Comparison of ENCODE assay signal across 22 mouse cellular contexts in genomic region chr12:89369939-89370338, GRCm38 (mm10).
DNase-seq lines count a peak whose midpoint lies in the region; ATAC-seq and TF ChIP-seq lines count a peak whose summit lies in the region.
"Had no signal": no experiment of that assay in that cellular context is flagged by ENCODE, and none has a peak within 500 bp of the region (broad histone marks: within the 10 kb centered on the region; RNA-seq: fewer than 3 reads in every experiment).

No protein-coding gene starts in this region.

- H3K36me3 ChIP-seq in forebrain, embryonic 15.5 days: no peaks in the 10 kb centered on the region
- H3K36me3 ChIP-seq in forebrain, embryonic 10.5 days (replicated peaks): no peaks in the 10 kb centered on the region
- H3K36me3 ChIP-seq in forebrain, embryonic 16.5 days (ENCODE audit: control insufficient read depth, insufficient read depth): no peaks in the 10 kb centered on the region
- H3K36me3 ChIP-seq: embryonic facial prominence, embryonic 15.5 days; heart, embryonic 12.5 days; limb, embryonic 15.5 days had no signal

- 15% methylated on average over 1 of the region's 1 CpGs for WGBS in forebrain, embryonic 15.5 days
- WGBS in forebrain, embryonic 10.5 days: 59% methylated on average over 1 of the region's 1 CpGs
- 21% methylated on average over 1 of the region's 1 CpGs for WGBS in forebrain, embryonic 16.5 days

- no peak for TF ChIP-seq CTCF in layer of hippocampus, adult 2 months (conservative IDR thresholded peaks at IDR 0.05)

- H3K27ac ChIP-seq in forebrain, embryonic 15.5 days (replicated peaks): no peak overlapping the region
- H3K27ac ChIP-seq in forebrain, embryonic 10.5 days: no peak overlapping the region
- peak overlapping the region; percentile 55 for H3K27ac ChIP-seq in layer of hippocampus, adult 2 months
- no peak overlapping the region for H3K27ac ChIP-seq in forebrain, embryonic 16.5 days (ENCODE audit: low read length)
- H3K27ac ChIP-seq: embryonic facial prominence, embryonic 15.5 days; limb, embryonic 15.5 days; liver, embryonic 14.5 days had no signal

- no peaks in the 10 kb centered on the region for H3K9me3 ChIP-seq in forebrain, embryonic 15.5 days
- no peaks in the 10 kb centered on the region for H3K9me3 ChIP-seq in forebrain, embryonic 10.5 days
- H3K9me3 ChIP-seq in forebrain, embryonic 16.5 days (ENCODE audit: control insufficient read depth, low read length): no peaks in the 10 kb centered on the region
- H3K9me3 ChIP-seq: embryonic facial prominence, embryonic 15.5 days; heart, embryonic 12.5 days; limb, embryonic 15.5 days had no signal

- H3K9ac ChIP-seq in forebrain, embryonic 15.5 days (replicated peaks): no peak overlapping the region
- no peak overlapping the region for H3K9ac ChIP-seq in forebrain, embryonic 16.5 days (replicated peaks; ENCODE audit: low read depth, low read length)
- H3K9ac ChIP-seq: embryonic facial prominence, embryonic 15.5 days; heart, embryonic 12.5 days; limb, embryonic 15.5 days; liver, embryonic 14.5 days; lung, embryonic 14.5 days had no signal

- no peak overlapping the region for H3K4me2 ChIP-seq in forebrain, embryonic 15.5 days (replicated peaks)
- H3K4me2 ChIP-seq in forebrain, embryonic 16.5 days (ENCODE audit: low read length): no peak overlapping the region
- H3K4me2 ChIP-seq: embryonic facial prominence, embryonic 15.5 days; heart, embryonic 12.5 days; limb, embryonic 15.5 days; lung, embryonic 14.5 days had no signal

- H3K4me3 ChIP-seq in forebrain, embryonic 15.5 days: no peak overlapping the region
- H3K4me3 ChIP-seq in forebrain, embryonic 10.5 days: no peak overlapping the region
- H3K4me3 ChIP-seq in layer of hippocampus, adult 2 months: no peak overlapping the region
- no peak overlapping the region for H3K4me3 ChIP-seq in forebrain, embryonic 16.5 days (replicated peaks; ENCODE audit: low read length)
- H3K4me3 ChIP-seq: embryonic facial prominence, embryonic 15.5 days; heart, embryonic 12.5 days; limb, embryonic 15.5 days had no signal

- no peaks in the 10 kb centered on the region for H3K27me3 ChIP-seq in forebrain, embryonic 15.5 days
- H3K27me3 ChIP-seq in forebrain, embryonic 10.5 days (ENCODE audit: poor library complexity, severe bottlenecking): no peaks in the 10 kb centered on the region
- no peaks in the 10 kb centered on the region for H3K27me3 ChIP-seq in forebrain, embryonic 16.5 days (replicated peaks; ENCODE audit: control insufficient read depth, insufficient read depth, low read length)
- H3K27me3 ChIP-seq: embryonic facial prominence, embryonic 15.5 days; heart, embryonic 12.5 days; limb, embryonic 15.5 days had no signal

- H3K4me1 ChIP-seq in forebrain, embryonic 15.5 days: no peaks in the 10 kb centered on the region
- peaks cover 7% of the 10 kb centered on the region; the same call in 1 of the 2 replicates for H3K4me1 ChIP-seq in forebrain, embryonic 10.5 days
- H3K4me1 ChIP-seq in forebrain, embryonic 16.5 days (replicated peaks; ENCODE audit: control insufficient read depth, insufficient read depth, low read length): 0 out of 2 replicates have a peak, but pooled peaks cover 2% of the 10 kb centered on the region
- H3K4me1 ChIP-seq: embryonic facial prominence, embryonic 15.5 days; heart, embryonic 12.5 days; limb, embryonic 15.5 days had no signal

- ATAC-seq in forebrain, embryonic 15.5 days (replicated peaks): peak; percentile 80; the same call in 1 of the 2 replicates
- ATAC-seq in forebrain, embryonic 16.5 days: peak; percentile 81
- ATAC-seq: intestine, postnatal 0 days had no signal

- peak; percentile 15 for DNase-seq in adrenal gland, adult 2 months
- no peak for DNase-seq in adrenal gland, postnatal 10 days
- no peak for DNase-seq in forebrain, embryonic 10.5 days (ENCODE audit: extremely low spot score, low spot score)
- DNase-seq in layer of hippocampus, adult 2 months (ENCODE audit: low spot score in 2 of 2): no peak
- no peak for DNase-seq in layer of hippocampus, postnatal 36 days
- DNase-seq: cerebellum, adult 8-10 months; gastrocnemius, postnatal 25 days; heart, adult 18-20 months; heart, postnatal 10 days; kidney, postnatal 4 days; layer of hippocampus, adult 9-11 months; left cerebral cortex, postnatal 4 days; lung, embryonic 14.5 days; thymus, adult 18-20 months; thymus, postnatal 36 days had no signal
